Mouse (Mus musculus) neural tube, embryonic 13.5 days (tissue): Measurements from ENCODE around the gene C1qtnf9. TPM values are rescaled to one million over a fixed set of nuclear protein-coding genes. Genes with fewer than 3 reads are reported as not detected.

ENCODE experiments used
- polyA plus RNA-seq: library from polyadenylated mRNA; unstranded; fragments of >200 nt; fragmentation: Nextera tagmentation; extraction: Ambion mirVana; gene quantifications from 2 replicates; pipeline ENCODE4 v1.2.1, GENCODE M21; 2015

C1qtnf9 gene
- polyA plus RNA-seq, 1 experiment from 2014 or later, result 0.10 TPM

Other genes with a start within 250 kb of the C1qtnf9 start
- gene Spata13, start 134.1 kb upstream of the C1qtnf9 start, polyA plus RNA-seq, result 22.2 and 25.6 TPM in 2 replicates
- 16.1 and 16.9 TPM in 2 replicates for gene Mipep, start 16.4 kb downstream of the C1qtnf9 start, polyA plus RNA-seq